Mouse (Mus musculus) WW6 (cell line): ENCODE results near the gene 4930444G20Rik.
"Not testable (repeated sequence)": the region's sequence is repeated elsewhere in the genome, so short reads cannot be mapped to it uniquely, and the experiment has no call there.

Experiments
- DNase-seq: peaks from one replicate; pipeline ENCODE4 v3.0.0-alpha.2; 2013; ENCODE audit warnings: low read depth, low spot score

4930444G20Rik gene

GRCm38 (mm10) chr10:22067979-22068378 is at the start of gene 4930444G20Rik:
4930444G20Rik (minus strand) TSS chr10:22068079.
- not testable (repeated sequence) for DNase-seq

GRCm38 (mm10) chr10:22074531-22074930 is 6.7 kb upstream of the 4930444G20Rik start:
- DNase-seq: no peak

DNA sequence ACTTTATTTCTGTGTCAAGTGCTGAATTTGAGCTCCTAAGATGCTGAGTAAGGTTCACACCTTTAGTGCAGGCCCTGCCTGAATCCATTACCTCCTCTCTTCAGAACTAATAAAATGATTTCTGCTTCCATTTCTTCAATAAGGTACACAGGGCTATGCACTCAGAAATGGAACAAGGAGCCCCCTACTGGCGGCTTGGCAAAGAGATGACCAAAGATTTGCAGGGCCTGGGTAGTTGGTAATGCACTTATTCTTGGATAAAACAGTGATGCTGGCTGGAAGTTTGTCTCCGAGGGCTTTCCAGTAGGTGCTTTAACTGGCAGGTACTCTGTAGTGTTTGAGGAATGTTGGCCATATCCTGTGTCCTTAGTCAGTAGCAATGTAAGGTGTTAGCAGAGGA is 4.9 kb upstream of the 4930444G20Rik start:
- DNase-seq: no peak

DNA sequence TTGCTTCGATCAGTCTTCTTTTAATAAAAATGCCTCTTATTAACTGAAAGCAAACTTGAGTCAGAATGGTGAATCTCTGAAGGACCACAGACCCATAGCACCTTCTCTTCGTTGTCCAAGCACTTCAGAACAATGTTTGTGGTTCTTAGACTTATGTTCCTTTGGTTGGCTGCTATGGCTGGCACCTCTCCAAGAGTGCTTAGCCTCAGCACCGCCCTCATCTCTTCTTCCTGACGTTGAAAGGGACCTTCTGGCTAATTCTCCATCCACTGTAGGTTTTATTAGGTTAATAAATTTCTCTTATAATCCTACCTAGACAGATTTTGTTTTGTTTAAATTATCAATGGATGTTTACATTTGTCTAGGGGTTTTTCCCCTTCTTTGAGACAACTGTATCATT is 2.7 kb upstream of the 4930444G20Rik start:
- no peak for DNase-seq

GRCm38 (mm10) chr10:22070168-22070567 is 2.3 kb upstream of the 4930444G20Rik start:
- DNase-seq: no peak

- DNase-seq: no peak
Observed at GRCm38 (mm10) chr10:22059415-22059814, 8.5 kb downstream of the 4930444G20Rik start.

- DNase-seq: no peak
Observed at GRCm38 (mm10) chr10:22059026-22059325, 8.9 kb downstream of the 4930444G20Rik start.

GRCm38 (mm10) chr10:22058218-22059025 is 9.5 kb downstream of the 4930444G20Rik start:
- DNase-seq: peak; percentile 89

DNA sequence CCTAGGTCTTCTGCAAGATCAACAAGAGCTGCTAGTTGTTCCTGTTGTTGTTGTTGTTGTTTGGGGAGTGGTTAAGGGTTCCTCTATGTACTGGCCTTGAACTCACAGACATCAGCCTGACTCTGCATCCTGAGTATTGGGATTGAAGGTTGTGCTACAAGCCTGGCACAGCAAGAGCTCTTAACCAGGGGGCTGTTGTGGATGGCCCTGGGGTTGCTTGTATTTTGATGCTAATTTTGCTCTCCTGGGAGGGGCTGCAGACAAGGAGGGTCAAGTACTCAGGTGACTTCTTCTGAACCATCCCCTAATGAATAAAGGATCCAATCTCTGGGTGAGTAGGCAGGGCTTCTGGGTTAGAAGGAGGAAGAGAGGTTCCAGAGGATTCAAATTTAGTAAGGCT is 12.6 kb downstream of the 4930444G20Rik start:
- peak; percentile 65 for DNase-seq

DNA sequence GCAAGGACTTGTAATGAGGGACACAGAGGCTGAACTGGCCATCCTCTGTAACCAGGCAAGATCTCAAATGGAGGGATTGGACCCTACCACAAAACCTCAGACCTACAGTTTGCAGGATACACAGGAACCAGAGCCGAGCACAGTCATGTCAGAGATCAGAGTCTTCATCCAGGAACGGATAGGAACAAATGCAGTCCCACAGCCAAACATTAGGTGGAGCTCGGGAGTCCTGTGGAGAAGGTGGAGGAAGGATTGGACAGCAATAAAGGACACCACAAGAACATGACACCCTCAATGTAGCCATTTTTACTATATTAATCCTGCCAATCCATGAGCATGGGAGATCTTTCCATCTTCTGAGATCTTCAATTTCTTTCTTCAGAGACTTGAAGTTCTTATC is 31.6 kb downstream of the 4930444G20Rik start:
- DNase-seq: not testable (repeated sequence)

DNA sequence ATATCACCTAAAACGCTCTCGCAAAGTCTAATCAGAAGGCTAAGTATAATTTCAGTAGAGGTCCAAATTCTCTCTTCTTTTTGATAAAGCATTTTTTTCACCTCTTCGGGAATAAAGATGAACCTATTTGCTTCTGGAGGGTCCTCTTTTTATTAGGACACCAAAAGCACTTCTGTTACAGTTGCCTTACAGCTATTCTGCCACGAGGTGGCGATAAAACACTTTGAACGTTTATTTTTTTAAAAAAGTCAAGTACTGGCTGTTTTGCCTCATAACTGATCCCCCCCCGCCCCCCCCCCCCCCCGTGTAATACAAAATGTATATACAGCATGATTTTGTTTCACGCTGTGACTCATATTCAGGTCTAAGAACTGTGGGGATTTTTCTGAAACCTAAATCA is 33.6 kb downstream of the 4930444G20Rik start:
- no peak for DNase-seq

- no peak for DNase-seq
Observed at GRCm38 (mm10) chr10:22018618-22019017, 49.3 kb downstream of the 4930444G20Rik start.

DNA sequence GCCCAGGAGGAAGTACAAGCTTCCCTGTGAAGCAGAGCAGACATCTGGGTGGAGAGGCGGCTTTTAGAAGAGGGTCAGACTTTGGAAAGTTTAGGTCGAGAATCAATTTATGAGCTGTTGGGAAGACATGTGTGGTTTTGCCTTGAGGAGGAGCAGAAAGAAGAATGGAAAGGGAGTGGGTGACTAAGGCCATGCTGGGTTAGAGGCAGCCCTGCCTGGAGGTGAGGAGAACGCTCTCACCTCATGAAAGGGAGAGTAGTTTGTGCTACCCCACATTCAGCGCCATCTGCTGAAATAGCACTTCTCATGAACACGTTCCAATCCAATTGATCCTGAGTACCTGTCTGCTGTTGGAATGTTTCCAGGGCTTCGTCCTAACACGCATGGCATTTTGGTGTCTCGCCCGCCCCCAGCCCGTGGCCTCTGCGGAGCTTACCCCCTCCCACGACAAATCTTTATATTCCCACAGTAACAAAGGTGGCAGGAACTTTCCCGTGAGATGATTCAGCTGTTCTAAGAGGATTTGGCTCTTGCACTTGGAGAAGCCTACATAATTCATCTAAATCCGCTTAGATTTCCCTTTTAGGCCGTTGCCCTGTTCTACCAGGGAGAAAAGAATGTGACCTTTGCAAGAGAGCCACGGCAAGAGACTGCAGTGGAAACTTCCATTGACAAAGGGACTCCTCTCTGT is 50.3 kb downstream of the 4930444G20Rik start:
- no peak for DNase-seq
